Mouse (Mus musculus): Measurements from ENCODE around the gene Ak5. TPM values are rescaled to one million over a fixed set of nuclear protein-coding genes. Genes with fewer than 3 reads are reported as not detected.

The Ak5 gene
- total RNA-seq, 2 experiments from 2014 or later, result 0.16 to 0.33 TPM

DNA sequence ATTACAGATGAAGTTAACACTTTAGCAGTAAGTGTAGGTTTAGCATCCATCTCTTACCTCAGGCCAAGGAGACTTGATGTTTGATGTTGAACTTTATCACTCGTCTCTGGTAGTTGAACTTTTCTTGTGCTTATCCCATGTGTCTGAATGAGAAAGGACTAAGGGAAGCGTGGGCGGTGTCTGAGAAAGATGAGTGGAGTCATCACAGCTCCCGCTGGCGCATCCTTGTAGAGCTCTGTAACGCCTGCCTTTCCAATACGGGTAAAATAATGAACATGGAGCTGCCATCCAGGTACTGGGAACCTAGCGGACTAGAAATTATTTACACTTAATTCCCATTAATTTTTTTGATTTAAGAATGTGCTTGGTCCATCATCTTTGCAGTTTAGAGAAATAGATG lies 239.2 kb downstream of the Ak5 start:
- no peak for DNase-seq

Other genes with a start within 250 kb of the Ak5 start
- 10 to 100 TPM; 19.2 to 20.2 TPM for gene Pigk, start 45.7 kb upstream of the Ak5 start, total RNA-seq (2021)

Data from gastrocnemius, postnatal 25 days (tissue).